Mouse (Mus musculus): ENCODE results near the gene Sema4f. TPM values are rescaled to one million over a fixed set of nuclear protein-coding genes. Genes with fewer than 3 reads are reported as not detected.

Gene Sema4f
- polyA plus RNA-seq, 1 experiment from 2014 or later = 2.0 TPM

GRCm38 (mm10) chr6:82940765-82941164 lies 1.2 kb upstream of the Sema4f start:
- no peak for ATAC-seq (ENCODE audit: low FRiP score)
- no peak overlapping the region for H3K9ac ChIP-seq (ENCODE audit: low read depth, low read length)

GRCm38 (mm10) chr6:82934616-82935230 lies 4.8 kb downstream of the Sema4f start:
- DNase-seq (ENCODE audit: low spot score) (no peak), ATAC-seq (ENCODE audit: low FRiP score) (no peak)
- Histone ChIP-seq H3K27me3 (ENCODE audit: control insufficient read depth, insufficient read depth, low read length) (peaks cover 5% of the 10 kb centered on the region), H3K27ac (ENCODE audit: low read depth, low read length) (no peak overlapping the region), H3K36me3 (ENCODE audit: control insufficient read depth, insufficient read depth, low read length) (no peaks in the 10 kb centered on the region), H3K4me1 (replicated peaks; ENCODE audit: control insufficient read depth, insufficient read depth, low read length) (no peaks in the 10 kb centered on the region; the same call in 1 of the 2 replicates), H3K4me2 (replicated peaks; ENCODE audit: low read depth, low read length) (no peak overlapping the region), H3K4me3 (ENCODE audit: low read depth, low read length) (no peak overlapping the region), H3K9me3 (ENCODE audit: control insufficient read depth, low read length) (no peaks in the 10 kb centered on the region), H3K9ac (ENCODE audit: low read depth, low read length) (no peak overlapping the region)
- WGBS = 92% methylated on average over 3 of the region's 3 CpGs

More at GRCm38 (mm10) chr6:82940765-82941164, 1.2 kb upstream of the Sema4f start:
- H3K4me1 ChIP-seq (replicated peaks; ENCODE audit: control insufficient read depth, insufficient read depth, low read length) = no peaks in the 10 kb centered on the region; the same call in 1 of the 2 replicates
- H3K4me2 ChIP-seq (replicated peaks; ENCODE audit: low read depth, low read length) = no peak overlapping the region
- no peak for DNase-seq (ENCODE audit: low spot score)
- H3K4me3 ChIP-seq (ENCODE audit: low read depth, low read length) = no peak overlapping the region
- H3K27me3 ChIP-seq (ENCODE audit: control insufficient read depth, insufficient read depth, low read length) = peaks cover 5% of the 10 kb centered on the region
- no peaks in the 10 kb centered on the region for H3K9me3 ChIP-seq (ENCODE audit: control insufficient read depth, low read length)
- 81% methylated on average over 3 of the region's 3 CpGs for WGBS
- no peaks in the 10 kb centered on the region for H3K36me3 ChIP-seq (ENCODE audit: control insufficient read depth, insufficient read depth, low read length)
- no peak overlapping the region for H3K27ac ChIP-seq (ENCODE audit: low read depth, low read length)

- no peaks in the 10 kb centered on the region for H3K9me3 ChIP-seq (ENCODE audit: control insufficient read depth, low read length)
- H3K27ac ChIP-seq (ENCODE audit: low read depth, low read length) = no peak overlapping the region
- H3K9ac ChIP-seq (ENCODE audit: low read depth, low read length) = no peak overlapping the region
- H3K4me1 ChIP-seq (replicated peaks; ENCODE audit: control insufficient read depth, insufficient read depth, low read length) = no peaks in the 10 kb centered on the region
- DNase-seq (ENCODE audit: low spot score) = no peak
- 83% methylated on average over 5 of the region's 5 CpGs for WGBS
- H3K27me3 ChIP-seq (ENCODE audit: control insufficient read depth, insufficient read depth, low read length) = no peaks in the 10 kb centered on the region
- no peak for ATAC-seq (ENCODE audit: low FRiP score)
- no peaks in the 10 kb centered on the region for H3K36me3 ChIP-seq (ENCODE audit: control insufficient read depth, insufficient read depth, low read length)
- no peak overlapping the region for H3K4me2 ChIP-seq (replicated peaks; ENCODE audit: low read depth, low read length)
- H3K4me3 ChIP-seq (ENCODE audit: low read depth, low read length) = no peak overlapping the region
Measured at GRCm38 (mm10) chr6:82927617-82928016, 12.0 kb downstream of the Sema4f start.

- DNase-seq (ENCODE audit: low spot score) (no peak), ATAC-seq (ENCODE audit: low FRiP score) (no peak)
- Histone ChIP-seq H3K4me1 (replicated peaks; ENCODE audit: control insufficient read depth, insufficient read depth, low read length) (no peaks in the 10 kb centered on the region), H3K27me3 (ENCODE audit: control insufficient read depth, insufficient read depth, low read length) (no peaks in the 10 kb centered on the region), H3K27ac (ENCODE audit: low read depth, low read length) (no peak overlapping the region), H3K9ac (ENCODE audit: low read depth, low read length) (no peak overlapping the region), H3K4me3 (ENCODE audit: low read depth, low read length) (no peak overlapping the region), H3K9me3 (ENCODE audit: control insufficient read depth, low read length) (no peaks in the 10 kb centered on the region), H3K4me2 (replicated peaks; ENCODE audit: low read depth, low read length) (no peak overlapping the region), H3K36me3 (ENCODE audit: control insufficient read depth, insufficient read depth, low read length) (no peaks in the 10 kb centered on the region)
- whole genome bisulfite sequencing = 90% methylated on average over 7 of the region's 7 CpGs
Measured at GRCm38 (mm10) chr6:82926528-82926927, 13.0 kb downstream of the Sema4f start.

- 83% methylated on average over 10 of the region's 10 CpGs for WGBS
- ATAC-seq (ENCODE audit: low FRiP score) (no peak), DNase-seq (ENCODE audit: low spot score) (no peak)
- Histone ChIP-seq H3K4me3 (ENCODE audit: low read depth, low read length) (no peak overlapping the region), H3K9ac (ENCODE audit: low read depth, low read length) (no peak overlapping the region), H3K27me3 (ENCODE audit: control insufficient read depth, insufficient read depth, low read length) (no peaks in the 10 kb centered on the region), H3K27ac (ENCODE audit: low read depth, low read length) (no peak overlapping the region), H3K9me3 (ENCODE audit: control insufficient read depth, low read length) (no peaks in the 10 kb centered on the region), H3K4me1 (replicated peaks; ENCODE audit: control insufficient read depth, insufficient read depth, low read length) (no peaks in the 10 kb centered on the region), H3K4me2 (replicated peaks; ENCODE audit: low read depth, low read length) (no peak overlapping the region), H3K36me3 (ENCODE audit: control insufficient read depth, insufficient read depth, low read length) (no peaks in the 10 kb centered on the region)
Measured at GRCm38 (mm10) chr6:82926106-82926505, 13.5 kb downstream of the Sema4f start.

GRCm38 (mm10) chr6:82925005-82925404 lies 14.6 kb downstream of the Sema4f start:
- H3K9ac ChIP-seq (ENCODE audit: low read depth, low read length) = no peak overlapping the region
- H3K4me1 ChIP-seq (replicated peaks; ENCODE audit: control insufficient read depth, insufficient read depth, low read length) = no peaks in the 10 kb centered on the region
- H3K36me3 ChIP-seq (ENCODE audit: control insufficient read depth, insufficient read depth, low read length) = no peaks in the 10 kb centered on the region
- H3K9me3 ChIP-seq (ENCODE audit: control insufficient read depth, low read length) = no peaks in the 10 kb centered on the region
- WGBS = 62% methylated on average over 3 of the region's 3 CpGs
- no peaks in the 10 kb centered on the region for H3K27me3 ChIP-seq (ENCODE audit: control insufficient read depth, insufficient read depth, low read length)
- H3K4me3 ChIP-seq (ENCODE audit: low read depth, low read length) = no peak overlapping the region
- no peak overlapping the region for H3K27ac ChIP-seq (ENCODE audit: low read depth, low read length)
- H3K4me2 ChIP-seq (replicated peaks; ENCODE audit: low read depth, low read length) = no peak overlapping the region
- ATAC-seq (ENCODE audit: low FRiP score) (no peak), DNase-seq (ENCODE audit: low spot score) (no peak)

GRCm38 (mm10) chr6:82921426-82922224 lies 17.9 kb downstream of the Sema4f start:
- H3K9ac ChIP-seq (ENCODE audit: low read depth, low read length) = no peak overlapping the region
- DNase-seq (ENCODE audit: low spot score) = no peak
- 78% methylated on average over 9 of the region's 9 CpGs for WGBS
- H3K4me1 ChIP-seq (replicated peaks; ENCODE audit: control insufficient read depth, insufficient read depth, low read length) = no peaks in the 10 kb centered on the region
- H3K27ac ChIP-seq (ENCODE audit: low read depth, low read length) = no peak overlapping the region
- no peaks in the 10 kb centered on the region for H3K36me3 ChIP-seq (ENCODE audit: control insufficient read depth, insufficient read depth, low read length)
- no peak overlapping the region for H3K4me3 ChIP-seq (ENCODE audit: low read depth, low read length)
- no peaks in the 10 kb centered on the region for H3K9me3 ChIP-seq (ENCODE audit: control insufficient read depth, low read length)
- no peaks in the 10 kb centered on the region for H3K27me3 ChIP-seq (ENCODE audit: control insufficient read depth, insufficient read depth, low read length)
- ATAC-seq (ENCODE audit: low FRiP score) = no peak
- no peak overlapping the region for H3K4me2 ChIP-seq (replicated peaks; ENCODE audit: low read depth, low read length)

GRCm38 (mm10) chr6:82919520-82919919 lies 20.0 kb downstream of the Sema4f start:
- Histone ChIP-seq H3K9ac (ENCODE audit: low read depth, low read length) (no peak overlapping the region), H3K36me3 (ENCODE audit: control insufficient read depth, insufficient read depth, low read length) (no peaks in the 10 kb centered on the region), H3K27ac (ENCODE audit: low read depth, low read length) (no peak overlapping the region), H3K4me1 (replicated peaks; ENCODE audit: control insufficient read depth, insufficient read depth, low read length) (no peaks in the 10 kb centered on the region), H3K9me3 (ENCODE audit: control insufficient read depth, low read length) (no peaks in the 10 kb centered on the region), H3K4me3 (ENCODE audit: low read depth, low read length) (no peak overlapping the region), H3K27me3 (ENCODE audit: control insufficient read depth, insufficient read depth, low read length) (no peaks in the 10 kb centered on the region), H3K4me2 (replicated peaks; ENCODE audit: low read depth, low read length) (no peak overlapping the region)
- DNase-seq (ENCODE audit: low spot score) (no peak), ATAC-seq (ENCODE audit: low FRiP score) (no peak)
- 59% methylated on average over 8 of the region's 8 CpGs for WGBS

GRCm38 (mm10) chr6:82918371-82918770 lies 21.2 kb downstream of the Sema4f start:
- no peak for DNase-seq (ENCODE audit: low spot score)
- Histone ChIP-seq H3K9ac (ENCODE audit: low read depth, low read length) (no peak overlapping the region), H3K9me3 (ENCODE audit: control insufficient read depth, low read length) (no peaks in the 10 kb centered on the region), H3K4me1 (replicated peaks; ENCODE audit: control insufficient read depth, insufficient read depth, low read length) (no peaks in the 10 kb centered on the region), H3K4me3 (ENCODE audit: low read depth, low read length) (no peak overlapping the region), H3K27me3 (ENCODE audit: control insufficient read depth, insufficient read depth, low read length) (no peaks in the 10 kb centered on the region), H3K36me3 (ENCODE audit: control insufficient read depth, insufficient read depth, low read length) (no peaks in the 10 kb centered on the region), H3K27ac (ENCODE audit: low read depth, low read length) (no peak overlapping the region), H3K4me2 (replicated peaks; ENCODE audit: low read depth, low read length) (no peak overlapping the region)
- 80% methylated on average over 14 of the region's 14 CpGs for WGBS
- ATAC-seq (ENCODE audit: low FRiP score) = no peak

Data from hindbrain, embryonic 11.5 days (tissue).